Mouse (Mus musculus): ENCODE results near the gene Dlgap4.

DNA sequence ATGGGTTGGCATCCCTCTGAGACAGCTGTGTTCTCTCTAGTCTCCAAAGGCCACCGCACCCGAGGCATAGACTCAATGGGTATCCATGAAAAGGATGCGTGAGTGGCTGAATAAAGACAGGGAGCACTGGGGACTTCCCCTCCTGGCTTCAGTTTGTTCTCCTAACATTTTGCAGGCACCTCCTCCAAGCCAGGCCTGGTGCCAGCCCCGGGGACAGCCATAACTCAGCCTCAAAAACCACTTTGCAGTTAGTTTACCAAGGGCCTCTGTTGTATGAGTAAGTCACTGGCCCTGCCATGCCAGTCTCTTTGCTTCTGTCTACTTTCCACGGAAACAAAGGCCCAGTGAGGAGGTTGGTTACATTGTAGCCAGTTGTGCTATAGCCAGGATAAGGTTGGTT lies 7.5 kb upstream of the Dlgap4 start:
- TF ChIP-seq CTCF (IDR thresholded peaks at IDR 0.05; ENCODE audit: control insufficient read depth, insufficient read depth, insufficient read length) (no peak), FOSL1 (IDR thresholded peaks at IDR 0.05; ENCODE audit: insufficient read depth, low read length, poor library complexity, severe bottlenecking) (no peak), MAX (IDR thresholded peaks at IDR 0.05) (no peak), MYOG (IDR thresholded peaks at IDR 0.05; ENCODE audit: control insufficient read depth, extremely low read depth, insufficient read length) (no peak), CEBPB (IDR thresholded peaks at IDR 0.05; ENCODE audit: low read depth) (no peak)
